Mouse (Mus musculus) large intestine, adult 2 months (tissue): ENCODE results near the gene Olfr1036. TPM values are rescaled to one million over a fixed set of nuclear protein-coding genes. Genes with fewer than 3 reads are reported as not detected.
"Not testable (repeated sequence)": the region's sequence is repeated elsewhere in the genome, so short reads cannot be mapped to it uniquely, and the experiment has no call there.

Source experiments
- DNase-seq: peaks from one replicate; pipeline ENCODE4 v3.0.0-alpha.2; 2012; ENCODE audit warnings: low read depth, low spot score
- WGBS: fragments of 180-500 bp; shearing (Covaris S2); methylation state at CpG from one replicate; pipeline ENCODE4 v1.1.7; 2018; 5-methylcytosine and 5-hydroxymethylcytosine counted together
- polyA plus RNA-seq: library from polyadenylated mRNA; depleted of rRNA; stranded (reverse); fragments of >200 nt; gene quantifications from 2 replicates; pipeline ENCODE4 v1.2.3, GENCODE M21; 2012; rRNA removed

The Olfr1036 gene
- not detected in 2 replicates for polyA plus RNA-seq

DNA sequence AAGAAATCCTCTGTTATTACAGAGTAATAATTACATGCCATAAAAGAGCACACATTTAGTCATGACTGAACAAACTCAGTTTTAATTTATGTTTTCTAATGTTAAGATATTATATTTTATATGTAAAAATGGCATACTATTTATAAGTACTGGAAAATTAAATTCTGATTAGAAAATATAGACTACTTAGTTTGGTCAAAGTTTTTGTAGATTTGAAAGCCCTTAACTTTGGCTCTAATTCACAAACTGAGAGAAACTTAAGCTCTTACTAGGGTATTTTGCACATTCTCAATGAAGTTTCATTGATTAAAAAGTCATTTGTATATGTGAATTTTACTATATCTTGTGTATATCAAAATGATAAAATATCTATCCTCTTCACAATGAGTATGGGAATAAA, at the start of gene Olfr1036:
TSS of gene Olfr1036 (plus strand) at position 301 of the 400 bp plus-strand sequence.
- not testable (repeated sequence) for DNase-seq

DNA sequence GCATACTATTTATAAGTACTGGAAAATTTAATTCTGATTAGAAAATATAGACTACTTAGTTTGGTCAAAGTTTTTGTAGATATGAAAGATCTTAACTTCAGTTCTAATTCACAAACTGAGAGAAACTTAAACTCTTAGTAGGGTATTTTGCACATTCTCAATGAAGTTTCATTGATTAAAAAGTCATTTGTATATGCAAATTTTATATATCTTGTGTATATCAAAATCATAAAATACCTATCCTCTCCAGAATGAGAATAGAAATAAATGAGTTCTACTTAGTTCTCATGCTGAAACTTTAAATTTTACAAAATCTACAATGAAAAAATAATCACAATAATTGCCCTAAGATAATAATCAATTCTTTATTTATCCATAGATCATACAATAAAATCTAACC, 28.2 kb upstream of the Olfr1036 start, which contains the start of gene Olfr1034:
TSS of gene Olfr1034 (plus strand) at position 301 of the 400 bp plus-strand sequence.
- DNase-seq = no peak

DNA sequence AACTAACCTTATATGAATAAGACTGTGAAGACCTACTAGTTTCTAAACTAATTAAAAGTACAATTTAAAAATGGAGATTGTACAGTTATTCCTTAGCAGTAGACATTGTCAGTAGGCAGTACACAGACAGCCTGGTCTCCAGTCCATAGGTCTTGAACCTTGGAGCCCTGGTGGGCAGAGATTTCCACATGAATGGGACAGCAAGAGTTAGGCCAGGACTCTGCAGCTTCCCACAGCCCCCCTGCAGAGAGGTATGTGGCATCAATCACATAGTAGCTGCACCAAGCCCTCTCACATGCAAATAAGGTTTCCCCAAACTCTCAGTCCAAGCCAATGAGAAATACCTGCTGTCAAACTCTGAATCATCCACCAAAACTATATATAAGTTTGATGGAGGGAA, 23.0 kb upstream of the Olfr1036 start:
- not testable (repeated sequence) for DNase-seq

DNA sequence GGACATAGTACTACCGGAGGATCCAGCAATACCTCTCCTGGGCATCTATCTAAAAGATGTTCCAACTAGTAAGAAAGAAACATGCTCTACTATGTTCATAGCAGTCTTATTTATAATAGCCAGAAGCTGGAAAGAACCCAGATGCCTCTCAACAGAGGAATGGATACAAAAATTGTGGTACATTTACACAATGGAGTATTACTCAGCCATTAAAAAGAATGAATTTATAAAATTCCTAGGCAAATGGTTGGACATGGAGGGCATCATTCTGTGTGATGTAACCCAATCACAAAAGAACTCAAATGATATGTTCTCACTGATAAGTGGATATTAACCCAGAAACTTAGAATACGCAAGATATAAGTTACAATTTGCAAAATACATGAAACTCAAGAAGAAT, 10.0 kb upstream of the Olfr1036 start:
- WGBS = 95% methylated on average over 2 of the region's 2 CpGs
- DNase-seq = not testable (repeated sequence)

DNA sequence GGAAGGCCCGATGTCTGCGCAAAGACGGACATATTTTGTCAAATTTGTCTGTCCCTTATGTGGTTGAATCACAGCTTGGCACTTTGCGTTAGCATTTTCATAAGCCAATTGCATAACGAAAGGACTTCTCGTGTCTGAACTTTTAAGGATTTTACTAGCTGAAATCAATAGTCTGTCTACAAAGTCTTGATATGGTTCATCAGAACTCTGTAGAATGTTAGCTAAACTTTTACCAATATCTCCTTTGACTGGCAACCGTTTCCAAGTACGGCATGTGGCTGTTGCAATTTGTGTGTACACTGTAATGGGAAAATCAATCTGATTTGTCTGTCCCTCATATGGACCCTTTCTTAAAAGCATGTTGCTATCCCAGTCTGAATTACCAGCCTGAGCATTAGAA, 3.6 kb upstream of the Olfr1036 start:
- WGBS = 88% methylated on average over 8 of the region's 8 CpGs

DNA sequence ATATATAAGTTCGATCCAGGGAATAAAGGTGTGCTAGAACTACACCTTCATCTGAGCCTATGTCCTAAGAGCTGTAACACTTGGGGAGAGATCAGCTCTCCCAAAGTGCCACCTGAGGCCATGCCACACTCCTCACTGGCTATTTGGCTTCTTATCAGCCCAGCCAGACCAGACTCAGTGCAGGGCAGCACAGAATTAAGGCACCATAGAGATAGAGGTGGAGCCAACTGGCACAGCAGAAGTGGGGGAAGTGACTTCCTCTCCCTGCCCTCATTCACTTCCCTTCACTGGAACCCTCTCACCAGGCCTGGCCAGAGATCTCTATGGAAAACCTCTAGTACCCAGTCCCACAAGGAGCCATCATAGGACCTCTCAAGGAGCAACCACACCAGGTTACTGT, 6.7 kb downstream of the Olfr1036 start:
- DNase-seq = not testable (repeated sequence)
- WGBS = 85% methylated on average over 1 of the region's 1 CpGs

More for the DNA sequence above, 3.6 kb upstream of the Olfr1036 start:
- DNase-seq = no peak

DNA sequence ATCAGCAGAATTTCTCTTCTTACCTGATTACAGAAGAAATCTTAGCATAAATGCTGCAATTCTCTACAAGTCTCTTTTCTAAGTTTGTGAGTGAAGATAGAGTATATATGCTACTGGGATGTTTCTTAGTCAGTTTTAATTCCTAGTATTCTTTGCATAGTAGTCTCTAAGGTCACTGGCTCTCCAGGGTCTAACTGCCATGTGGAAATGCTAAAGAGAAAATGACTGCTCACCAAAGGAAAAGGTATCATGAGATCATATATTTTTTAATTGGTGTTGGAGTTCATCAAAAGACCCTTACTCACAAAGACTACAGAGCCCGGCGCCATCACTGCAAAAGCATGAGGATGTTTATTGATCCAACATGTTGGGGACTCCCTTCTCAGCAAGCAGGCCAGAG, 13.5 kb downstream of the Olfr1036 start, which contains the start of gene Olfr1037:
TSS of gene Olfr1037 (minus strand) at position 101 of the 400 bp plus-strand sequence.
- no peak for DNase-seq
- WGBS = 87% methylated on average over 2 of the region's 2 CpGs

Other genes starting within 250 kb of the Olfr1036 start
- not detected in 2 replicates for gene Olfr1019, start 228.5 kb upstream of the Olfr1036 start, polyA plus RNA-seq
- gene Olfr1020, start 227.0 kb upstream of the Olfr1036 start, polyA plus RNA-seq = not detected in 2 replicates
- not detected in 2 replicates for gene Olfr1022, start 205.4 kb upstream of the Olfr1036 start, polyA plus RNA-seq
- gene Olfr1023, start 188.4 kb upstream of the Olfr1036 start, polyA plus RNA-seq = not detected in 2 replicates
- gene Olfr1024, start 168.9 kb upstream of the Olfr1036 start, polyA plus RNA-seq = not detected in 2 replicates
- not detected in 2 replicates for gene Olfr1025-ps1, start 158.8 kb upstream of the Olfr1036 start, polyA plus RNA-seq
- gene Olfr1026, start 152.4 kb upstream of the Olfr1036 start, polyA plus RNA-seq = not detected in 2 replicates
- not detected in 2 replicates for gene Olfr1028, start 123.6 kb upstream of the Olfr1036 start, polyA plus RNA-seq
- gene Olfr1029, start 100.1 kb upstream of the Olfr1036 start, polyA plus RNA-seq = not detected in 2 replicates
- gene Olfr1030, start 94.7 kb upstream of the Olfr1036 start, polyA plus RNA-seq = not detected in 2 replicates
- not detected in 2 replicates for gene Olfr1031, start 83.7 kb upstream of the Olfr1036 start, polyA plus RNA-seq
- gene Olfr1032, start 68.5 kb upstream of the Olfr1036 start, polyA plus RNA-seq = not detected in 2 replicates
- 0.12 and 0.34 TPM in 2 replicates for gene Olfr1033, start 53.4 kb upstream of the Olfr1036 start, polyA plus RNA-seq
- 0.01 and 0.03 TPM in 2 replicates for gene Olfr1034, start 28.1 kb upstream of the Olfr1036 start, polyA plus RNA-seq
- gene Olfr1037, start 13.4 kb downstream of the Olfr1036 start, polyA plus RNA-seq = not detected in 2 replicates
- gene Olfr1039, start 61.9 kb downstream of the Olfr1036 start, polyA plus RNA-seq = not detected in 2 replicates
- gene Olfr1040, start 72.7 kb downstream of the Olfr1036 start, polyA plus RNA-seq = not detected in 2 replicates
- gene Olfr1042, start 87.8 kb downstream of the Olfr1036 start, polyA plus RNA-seq = not detected in 2 replicates
- gene Olfr1043, start 93.5 kb downstream of the Olfr1036 start, polyA plus RNA-seq = not detected in 2 replicates
- gene Olfr1044, start 103.8 kb downstream of the Olfr1036 start, polyA plus RNA-seq = not detected in 2 replicates
- gene Olfr52, start 111.7 kb downstream of the Olfr1036 start, polyA plus RNA-seq = not detected in 2 replicates
- not detected in 2 replicates for gene Olfr1045, start 129.0 kb downstream of the Olfr1036 start, polyA plus RNA-seq
- not detected in 2 replicates for gene Olfr1046, start 145.3 kb downstream of the Olfr1036 start, polyA plus RNA-seq
- gene Olfr1047, start 157.4 kb downstream of the Olfr1036 start, polyA plus RNA-seq = not detected in 2 replicates
- gene Olfr1048, start 166.3 kb downstream of the Olfr1036 start, polyA plus RNA-seq = not detected in 2 replicates
- not detected in 2 replicates for gene Olfr1049, start 184.3 kb downstream of the Olfr1036 start, polyA plus RNA-seq
- gene Olfr1051, start 205.1 kb downstream of the Olfr1036 start, polyA plus RNA-seq = not detected in 2 replicates
- not detected in 2 replicates for gene Olfr1052, start 218.5 kb downstream of the Olfr1036 start, polyA plus RNA-seq
- not detected in 2 replicates for gene Olfr1053, start 241.3 kb downstream of the Olfr1036 start, polyA plus RNA-seq